Mouse (Mus musculus): ENCODE results near the gene Cela2a.
A peak's percentile ranks its signal among the peaks of the same experiment; 100 is the strongest.

Cela2a gene

DNA sequence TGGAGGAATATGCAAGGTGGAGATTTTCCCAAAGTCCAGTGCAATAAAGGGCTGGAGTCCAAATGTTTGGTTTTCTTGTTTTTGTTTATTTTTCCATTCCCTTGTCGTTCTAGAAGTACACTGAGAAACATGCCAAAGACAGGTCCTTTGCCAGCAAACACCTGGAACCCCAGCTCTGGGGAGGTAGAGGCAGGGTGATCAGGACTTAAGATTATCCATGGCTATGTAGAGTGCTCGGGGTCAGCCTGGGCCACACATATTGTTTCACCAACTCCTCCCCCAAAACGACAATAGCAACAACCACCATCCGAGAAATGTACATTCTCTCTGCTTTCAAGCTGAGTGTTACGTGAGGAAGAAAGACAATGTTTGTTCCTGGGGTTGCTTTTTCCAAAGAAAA lies at the start of gene Cela2a:
Cela2a (minus strand) TSS at position 101 of the 400 bp plus-strand sequence.
- DNase-seq, result no peak

DNA sequence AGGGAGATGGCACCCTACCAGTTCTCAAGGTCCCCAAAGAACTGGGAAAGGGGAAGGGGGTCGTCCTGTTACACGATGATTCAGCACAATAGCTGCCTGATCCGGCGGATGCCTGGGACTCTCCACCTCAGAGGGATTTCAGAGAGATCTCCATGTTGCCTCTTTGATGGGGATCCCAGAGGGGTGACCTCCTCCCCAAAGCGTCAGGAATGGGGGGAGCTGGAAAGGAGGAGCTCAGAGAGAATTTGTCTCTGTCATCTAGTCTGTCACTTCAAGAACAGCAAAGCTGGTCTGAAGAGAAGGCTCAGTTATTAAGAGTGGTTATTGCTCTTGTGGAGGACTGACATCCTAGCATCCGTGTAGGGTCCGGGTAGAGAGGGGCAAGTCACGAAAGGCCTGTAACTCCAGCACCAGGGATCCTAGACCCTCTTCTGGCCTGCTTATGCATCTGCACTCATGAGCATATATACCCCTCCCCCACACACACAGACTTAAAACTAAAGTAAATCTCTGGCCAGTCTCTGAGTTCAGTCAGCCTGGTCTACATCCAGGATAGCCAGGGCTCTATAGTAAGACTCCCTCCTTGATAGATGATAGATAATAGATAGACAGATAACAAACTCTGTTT lies 49.6 kb upstream of the Cela2a start:
- DNase-seq, result no peak

DNA sequence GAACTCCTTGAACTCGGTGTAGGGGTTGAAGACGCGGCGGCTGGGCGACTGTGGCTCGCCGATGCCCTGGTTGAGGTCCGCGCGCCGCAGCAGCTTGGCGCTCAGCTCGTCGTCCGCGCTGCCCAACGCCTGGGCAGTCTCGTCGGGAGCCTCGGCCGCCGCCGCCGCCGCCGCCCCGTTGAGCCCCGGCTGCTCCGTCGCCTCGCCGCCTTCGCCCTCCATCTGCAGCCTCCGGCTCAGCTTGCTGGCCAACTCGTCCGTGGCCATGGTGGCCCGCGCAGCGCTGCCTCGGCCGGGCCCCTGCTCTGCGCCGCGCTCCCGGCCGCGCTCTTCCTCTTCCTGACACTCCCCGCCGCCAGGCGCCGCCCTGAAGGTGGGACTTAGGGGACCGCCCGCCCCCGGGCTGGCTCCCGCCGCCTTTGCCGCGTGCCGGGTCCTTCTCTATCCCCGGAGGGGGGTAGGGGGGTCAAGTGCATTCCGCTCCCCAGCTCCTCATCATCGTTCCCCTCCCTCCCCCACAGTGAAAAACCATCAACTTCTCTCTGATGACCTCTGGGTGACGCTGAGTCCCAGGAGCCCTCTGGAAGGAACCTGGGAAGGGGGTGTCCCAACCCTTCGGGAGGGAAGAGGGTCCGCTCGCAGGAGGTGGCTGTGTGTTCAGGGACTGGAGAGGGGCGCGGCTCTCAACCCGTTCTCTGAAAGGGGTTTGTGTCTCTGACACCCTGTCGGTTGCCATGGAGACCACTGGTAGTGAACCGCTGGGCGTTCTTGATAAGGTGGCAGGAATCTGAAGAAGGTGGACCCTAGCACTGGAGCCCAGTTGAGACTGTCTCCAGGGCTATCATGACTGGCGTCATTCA lies 48.9 kb upstream of the Cela2a start, which contains the start of gene Efhd2:
Efhd2 (minus strand) TSS at position 320 of the 860 bp plus-strand sequence.
- peak; percentile 83 for DNase-seq

DNA sequence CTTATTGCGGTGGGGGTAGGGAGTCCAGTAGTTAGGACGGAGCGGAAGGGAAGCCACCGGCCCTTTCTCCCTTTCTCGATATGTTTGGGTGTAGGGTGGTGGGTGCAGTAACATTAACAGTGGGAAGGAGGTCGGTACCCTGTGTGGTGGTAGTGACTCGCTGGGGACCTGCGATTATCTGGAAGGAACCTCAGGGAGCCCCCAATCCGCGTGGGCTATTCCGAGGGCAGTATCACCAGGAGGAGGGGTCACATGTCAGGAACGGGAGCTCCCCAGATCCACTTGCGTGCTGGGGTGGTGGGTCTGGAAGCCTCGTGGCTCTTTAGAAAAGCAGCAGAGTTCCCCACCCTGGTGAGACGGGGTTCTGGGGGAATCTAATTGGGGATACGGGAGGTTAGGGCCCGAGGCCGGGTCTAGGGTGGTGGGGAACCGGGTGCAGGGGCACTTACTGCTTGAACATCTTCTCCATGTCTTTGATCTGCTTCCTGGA lies 48.2 kb upstream of the Cela2a start:
- no peak for DNase-seq

DNA sequence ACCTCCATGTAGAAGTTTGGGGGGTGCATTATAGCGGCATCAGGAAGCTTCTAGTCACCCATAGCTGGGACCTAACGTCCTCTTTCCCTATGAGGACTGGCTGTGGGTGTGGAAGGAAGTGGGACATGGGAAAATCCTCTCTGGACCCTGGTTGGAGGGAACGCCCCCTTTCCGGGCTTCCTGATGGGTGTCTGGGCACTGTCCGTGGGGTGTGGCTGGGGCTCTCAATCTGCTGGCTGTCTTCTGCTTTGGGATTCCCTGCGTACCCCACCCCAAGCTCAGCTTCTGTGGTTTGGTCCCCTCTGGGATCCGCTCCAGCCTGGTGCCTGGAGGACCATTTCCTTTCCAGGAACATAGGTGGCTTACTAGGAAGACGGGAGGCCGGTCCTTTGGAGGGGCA lies 47.0 kb upstream of the Cela2a start:
- no peak for DNase-seq

DNA sequence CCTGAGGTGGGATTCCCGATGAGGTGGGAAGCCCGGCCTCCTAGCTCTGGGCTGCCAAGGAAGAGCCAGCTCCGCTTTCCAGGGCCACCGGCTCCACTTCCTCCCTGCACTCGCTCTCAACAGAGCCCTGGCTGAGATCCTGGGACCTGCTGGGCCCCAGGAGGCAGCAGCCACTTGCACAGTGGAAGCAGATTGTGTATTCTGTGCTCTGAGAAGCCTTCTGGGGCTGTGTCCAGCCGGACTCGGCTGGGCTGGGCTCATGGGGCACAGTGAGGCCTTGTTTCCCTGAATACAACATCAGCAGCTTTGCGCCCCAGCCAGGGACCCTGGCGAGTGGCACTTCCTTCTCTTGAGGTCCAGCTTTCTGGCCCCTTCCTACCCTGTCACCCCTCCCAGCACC lies 45.9 kb upstream of the Cela2a start:
- peak; percentile 84 for DNase-seq

DNA sequence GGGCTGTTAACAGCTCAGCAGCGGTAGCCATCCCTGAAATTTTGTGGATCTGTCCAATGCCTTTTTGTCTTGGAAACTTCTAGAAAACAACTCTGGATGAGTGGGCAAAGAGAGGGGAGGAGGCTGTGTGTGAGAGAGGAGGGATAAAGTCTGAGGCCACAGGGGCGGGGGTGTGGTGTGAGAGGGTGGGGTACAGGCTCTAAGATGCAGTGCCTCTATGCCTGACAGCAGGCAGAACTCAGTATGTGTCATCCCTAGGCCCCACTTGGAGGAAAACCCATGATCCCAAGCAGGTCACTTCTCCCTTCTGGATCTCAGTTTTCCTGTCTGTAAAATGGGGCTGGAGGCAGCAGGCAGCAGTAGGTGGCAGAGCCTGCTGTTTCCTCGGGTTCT lies 45.4 kb upstream of the Cela2a start:
- no peak for DNase-seq

DNA sequence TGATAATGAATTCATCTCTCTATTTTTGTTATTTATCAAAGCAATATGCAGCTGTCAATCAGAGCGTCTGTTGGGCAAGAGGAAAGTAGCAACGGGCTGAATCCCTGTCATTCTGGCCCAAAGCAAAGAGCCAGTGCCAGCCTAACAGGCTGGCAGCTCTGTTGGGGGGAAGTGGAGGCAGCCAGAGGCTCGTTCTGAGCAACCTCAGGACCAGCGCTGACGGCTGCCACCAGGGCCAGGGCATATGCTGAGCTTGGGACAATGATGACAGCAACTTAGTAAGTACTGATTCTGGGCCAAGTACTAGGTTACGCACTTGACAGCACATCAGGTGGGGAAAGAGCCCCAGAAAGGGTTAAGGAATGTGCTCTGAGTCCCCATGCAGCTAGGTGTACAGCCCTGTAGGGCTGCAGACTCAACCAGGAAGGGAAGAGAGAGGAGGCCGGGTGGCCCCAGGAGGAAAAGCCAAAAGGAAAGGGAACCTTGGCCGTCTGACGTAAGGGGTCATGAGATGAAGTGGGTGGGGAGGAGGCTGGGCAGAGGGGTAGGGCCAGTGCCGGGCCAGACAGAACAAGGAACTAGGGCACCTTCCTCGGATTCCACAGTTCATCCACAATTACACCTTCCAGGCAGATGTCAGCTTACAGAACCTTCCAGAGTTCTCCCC lies 44.8 kb upstream of the Cela2a start:
- DNase-seq, result peak; percentile 79

DNA sequence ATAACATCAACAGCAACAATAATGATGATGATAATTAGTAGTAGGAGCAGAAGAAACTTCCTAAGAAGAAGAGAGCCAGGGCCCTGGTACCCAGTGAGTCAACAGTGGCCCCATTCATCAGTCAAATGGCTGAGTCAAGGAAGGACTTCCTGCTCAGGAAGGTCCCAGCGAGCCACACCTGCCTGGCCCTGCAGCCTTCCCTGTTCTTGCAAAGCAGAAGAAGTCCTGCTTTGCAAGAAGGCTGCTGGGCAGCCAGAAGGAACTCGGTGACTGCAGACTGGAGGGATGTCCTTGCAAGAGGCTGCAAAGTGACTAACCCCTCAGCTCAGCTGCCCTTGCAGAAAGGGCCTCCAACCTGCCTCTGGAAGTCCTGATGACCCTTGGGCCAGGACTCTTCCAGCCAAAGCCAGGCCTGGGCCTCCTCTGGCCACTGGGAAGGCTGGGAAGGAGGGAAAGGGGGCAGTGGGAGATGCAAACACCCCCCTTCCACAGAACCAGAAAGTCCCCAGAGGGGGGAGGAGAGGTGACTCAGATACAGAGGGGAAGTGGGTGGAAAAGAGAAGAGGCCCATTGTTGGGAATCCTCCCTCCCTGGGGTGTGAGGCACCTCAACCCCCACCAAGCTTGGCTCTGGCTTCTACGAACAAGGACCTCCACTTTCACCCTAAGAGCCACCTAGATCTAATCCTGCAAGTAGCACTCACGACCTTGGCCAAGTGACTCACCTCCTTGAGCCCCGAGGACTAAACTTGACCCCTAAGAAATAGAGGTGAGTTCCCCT lies 43.7 kb upstream of the Cela2a start:
- DNase-seq, result no peak

DNA sequence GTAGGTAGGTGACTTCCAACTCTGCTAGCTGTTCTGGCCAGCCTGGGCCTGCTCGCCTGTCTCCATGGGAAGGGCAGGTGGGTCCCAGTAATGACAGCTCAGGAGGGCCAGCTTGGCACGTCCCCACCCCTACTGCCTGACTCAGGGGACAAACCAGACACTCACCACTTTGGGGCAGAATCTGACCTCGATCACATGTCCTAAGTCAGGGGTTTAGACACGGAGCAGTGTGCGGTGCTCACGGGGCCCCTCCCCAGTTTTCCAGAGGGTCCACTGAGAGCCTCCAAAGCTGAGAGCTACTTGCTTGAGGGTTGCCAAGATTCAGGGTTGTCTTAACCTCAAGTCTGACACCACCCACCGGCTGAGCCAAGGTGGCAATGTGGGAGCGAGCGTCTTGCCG lies 42.1 kb upstream of the Cela2a start:
- DNase-seq, result no peak

DNA sequence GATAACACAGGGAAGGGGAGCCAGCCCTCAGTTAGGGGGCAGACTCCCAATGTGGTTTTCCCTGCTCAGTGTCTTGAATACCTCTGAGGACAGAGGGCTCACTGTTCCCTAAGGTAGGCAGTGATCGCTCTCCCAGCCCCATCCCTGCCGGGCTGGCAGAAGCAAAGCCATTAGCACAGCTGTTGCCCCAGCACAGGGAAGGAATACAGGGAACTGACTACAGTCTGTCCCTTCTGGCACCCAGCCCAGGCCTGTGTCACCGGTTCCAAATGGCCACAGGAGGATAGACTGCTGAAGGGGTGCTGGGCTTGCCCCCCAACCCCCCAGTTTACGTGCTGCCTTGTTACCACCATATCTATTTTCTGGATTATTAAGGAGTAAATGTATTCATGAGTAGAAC lies 41.5 kb upstream of the Cela2a start:
- peak; percentile 78 for DNase-seq

DNA sequence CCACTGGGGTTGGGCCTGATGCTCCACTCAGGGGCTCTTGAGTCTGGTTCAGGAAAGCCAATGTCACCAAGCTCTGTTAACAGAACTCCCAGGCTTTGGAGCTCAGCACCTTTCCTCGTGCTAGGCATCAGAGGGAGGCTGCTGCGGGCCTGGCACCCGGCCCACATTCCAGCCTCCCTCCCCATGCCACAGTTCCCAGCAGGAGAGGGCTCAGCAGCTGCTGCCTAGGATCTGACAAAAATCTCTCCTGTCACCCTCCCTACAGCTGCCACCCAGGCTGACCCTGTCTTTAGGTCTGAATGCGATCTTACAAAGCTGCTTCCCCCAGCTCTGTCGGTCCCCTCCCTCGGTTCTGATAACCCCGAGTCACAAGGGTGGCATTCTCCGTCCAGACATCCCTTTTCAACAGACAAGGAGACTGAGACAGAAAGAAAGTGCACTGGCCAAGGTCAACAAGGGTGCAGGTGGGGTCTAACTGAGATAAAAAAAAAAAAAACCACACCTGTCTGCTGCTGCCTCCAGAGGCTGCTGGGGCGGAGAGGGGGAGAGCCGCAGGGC lies 41.1 kb upstream of the Cela2a start:
- DNase-seq, result peak; percentile 51

DNA sequence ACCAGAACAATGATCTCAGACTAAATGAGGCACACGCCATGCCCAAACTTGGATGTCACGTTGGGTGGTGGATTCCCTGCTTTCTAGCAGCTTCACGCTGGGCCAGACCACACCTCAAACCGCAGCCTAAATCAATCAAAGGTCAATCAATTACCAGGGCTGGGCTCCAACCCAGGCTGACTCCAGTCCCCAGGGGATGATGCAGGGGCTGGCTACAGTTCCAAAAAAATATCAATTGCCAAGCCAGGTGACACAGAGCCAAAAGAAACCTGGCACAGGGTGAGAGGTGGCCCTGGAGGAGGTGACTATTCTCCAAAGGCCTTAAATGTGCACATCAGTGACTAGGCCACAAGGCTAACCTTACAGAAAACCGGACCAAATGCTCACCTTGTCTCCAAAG lies 39.6 kb upstream of the Cela2a start:
- DNase-seq, result no peak

DNA sequence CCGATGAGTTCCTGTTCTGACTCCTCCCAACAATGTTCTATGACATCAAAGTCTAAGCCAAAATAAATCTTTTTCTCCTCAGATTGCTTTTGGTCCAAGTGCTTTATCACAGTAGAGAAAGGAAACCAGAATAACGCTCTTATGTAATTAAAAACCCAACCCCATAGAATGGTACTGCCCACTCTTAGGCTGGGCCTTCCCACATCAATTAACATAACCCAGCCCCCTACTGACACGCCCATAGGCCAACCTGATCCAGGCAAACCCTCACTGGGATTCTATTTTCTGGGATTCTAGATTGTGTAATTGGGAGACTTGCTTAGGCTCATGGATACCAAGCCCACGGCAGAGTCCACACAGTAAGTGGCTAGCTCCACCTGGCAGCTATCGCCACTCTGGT lies 39.0 kb upstream of the Cela2a start:
- DNase-seq, result no peak

DNA sequence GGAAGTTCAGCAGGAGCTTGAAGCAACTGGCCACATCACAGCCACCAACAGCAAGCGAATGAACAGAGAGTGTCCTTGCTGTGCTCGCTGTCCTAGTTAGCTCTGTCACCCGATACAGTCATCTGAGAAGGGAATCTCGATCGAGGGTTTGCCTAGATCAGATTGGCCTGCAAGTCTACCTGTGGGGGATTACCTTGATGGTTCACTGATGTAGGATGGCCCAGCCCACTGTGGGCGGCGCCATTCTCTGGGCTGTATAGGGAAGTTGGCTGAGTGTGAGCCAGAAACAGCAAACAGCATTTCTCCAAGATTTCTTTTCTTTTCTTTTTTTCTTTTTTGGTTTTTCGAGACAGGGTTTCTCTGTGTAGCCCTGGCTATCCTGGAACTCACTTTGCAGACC lies 38.5 kb upstream of the Cela2a start:
- DNase-seq, result no peak

DNA sequence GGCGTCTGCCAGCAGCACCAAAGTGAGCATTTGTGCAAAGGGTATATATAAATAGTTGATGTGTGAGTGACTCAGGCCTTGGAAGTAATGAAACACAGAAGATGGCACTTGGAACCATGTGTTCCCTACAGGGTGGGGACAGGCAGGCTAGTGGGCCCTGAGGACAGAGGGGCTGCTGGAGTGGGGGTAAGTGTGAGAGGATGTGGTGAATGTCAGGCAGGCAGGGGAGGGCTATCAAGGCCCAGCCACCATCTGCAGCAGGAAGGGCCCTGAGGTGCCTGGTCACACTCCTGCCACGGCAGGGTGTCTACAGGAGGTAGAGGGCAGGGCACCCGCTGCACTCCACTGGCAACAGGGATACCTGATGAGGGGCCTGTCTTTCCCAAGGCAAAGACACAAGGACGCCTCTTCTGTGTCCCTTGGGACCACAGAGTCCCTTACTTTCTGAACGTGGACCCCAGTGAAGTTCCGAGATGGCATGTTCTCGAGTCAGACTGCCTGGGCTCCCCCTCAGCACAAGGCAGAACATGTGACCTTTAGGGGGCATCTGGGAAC lies 37.8 kb upstream of the Cela2a start:
- no peak for DNase-seq

DNA sequence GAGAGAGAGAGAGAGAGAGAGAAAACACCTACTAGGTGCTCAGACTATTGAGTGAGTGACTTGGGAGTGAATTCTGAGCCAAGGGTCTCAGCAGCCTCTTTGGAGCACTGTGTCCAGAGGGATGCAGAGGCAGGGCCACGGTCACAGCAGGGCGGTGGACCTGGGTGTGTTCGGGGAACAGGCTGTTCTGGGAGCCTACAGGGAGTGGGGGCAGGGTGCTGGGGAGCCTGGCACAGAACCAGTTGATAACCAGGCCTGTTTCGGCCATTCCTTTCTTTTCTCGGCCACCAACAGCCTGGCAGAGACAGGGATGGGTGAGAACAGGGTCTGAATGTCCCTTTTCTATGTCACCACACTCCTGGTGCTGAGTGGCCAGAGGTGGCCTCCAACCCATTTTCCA lies 36.9 kb upstream of the Cela2a start:
- DNase-seq, result no peak

DNA sequence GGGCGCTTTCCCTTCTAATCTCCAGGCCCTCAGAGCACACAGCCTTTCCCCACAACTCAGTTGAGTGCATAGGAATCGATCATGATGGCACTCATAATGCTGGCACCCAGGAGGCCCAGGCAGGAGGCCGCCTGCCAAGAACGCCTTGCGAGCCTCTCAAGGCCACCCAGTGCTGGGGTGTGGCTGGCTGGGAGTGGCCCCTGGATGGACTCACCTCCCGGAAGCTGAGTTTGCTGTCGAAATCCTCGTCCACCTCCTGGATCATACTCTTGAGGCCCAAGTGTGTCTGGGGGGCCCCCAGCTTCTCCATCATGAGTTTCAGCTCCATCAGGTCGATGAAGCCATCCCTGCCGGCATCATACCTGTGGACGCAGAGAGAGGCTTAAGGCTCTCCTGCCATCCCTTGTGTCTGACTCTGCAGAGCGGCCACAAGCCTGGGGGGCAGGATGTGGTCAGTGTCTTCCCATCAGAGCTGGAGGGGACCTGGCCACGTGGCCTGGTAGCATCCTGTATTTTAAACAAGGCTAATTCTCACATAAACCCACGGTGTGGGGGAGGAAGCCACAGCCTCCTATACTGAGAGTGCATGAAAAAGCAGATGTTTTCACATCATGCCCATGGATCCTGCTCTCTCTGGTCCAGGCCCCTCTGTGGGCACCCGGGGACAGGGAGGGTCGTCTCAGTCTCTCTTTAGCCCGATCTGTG lies 35.8 kb upstream of the Cela2a start:
- no peak for DNase-seq

DNA sequence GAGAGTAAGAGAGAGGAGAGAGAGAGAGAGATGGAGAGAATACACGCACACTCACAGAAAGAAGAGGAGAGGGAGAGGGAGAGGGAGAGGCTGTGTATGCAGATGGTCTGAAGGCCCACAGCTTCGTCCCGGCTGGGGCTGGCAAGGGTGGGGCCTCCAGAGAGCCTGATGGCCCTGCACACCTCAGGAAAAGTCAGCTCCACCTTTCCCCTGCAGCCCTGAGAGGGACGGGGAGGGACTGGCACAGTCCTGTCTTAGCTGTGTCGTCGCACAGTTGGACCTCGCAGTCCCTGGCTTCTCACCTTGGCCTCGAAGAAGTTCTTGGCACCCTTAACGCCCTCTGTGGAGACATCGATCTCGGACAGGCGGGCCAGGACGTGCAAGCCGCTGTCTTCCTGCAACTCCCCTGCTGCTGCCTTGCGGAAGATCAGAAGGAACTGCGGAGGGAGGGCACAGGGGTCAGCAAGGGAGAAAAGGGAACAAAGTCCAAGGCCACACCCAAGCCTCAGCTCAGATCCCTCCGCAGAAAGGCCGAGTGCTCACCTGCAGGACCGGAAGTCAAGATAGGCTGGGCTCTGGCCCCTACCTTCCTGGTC lies 34.4 kb upstream of the Cela2a start:
- DNase-seq, result no peak

DNA sequence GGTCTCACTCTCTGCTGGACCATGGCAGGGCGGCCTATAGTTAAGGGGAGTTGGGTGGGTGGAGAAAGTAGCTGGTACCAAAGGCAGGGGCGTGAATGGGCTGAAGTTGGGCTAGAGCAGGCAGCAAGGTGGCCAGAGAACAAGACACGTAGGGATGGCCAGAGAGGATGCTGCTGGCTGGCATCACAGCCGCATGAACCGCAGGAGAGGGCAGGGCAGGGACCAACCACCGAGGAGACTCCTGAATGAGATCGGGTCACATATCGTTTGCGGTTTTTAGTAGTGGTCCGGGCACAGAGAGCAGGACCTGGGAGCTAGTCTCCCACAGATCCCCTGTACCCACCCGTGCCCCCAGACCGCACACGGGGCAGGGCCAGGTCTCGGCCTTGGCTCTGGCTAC lies 33.4 kb upstream of the Cela2a start:
- DNase-seq, result no peak

DNA sequence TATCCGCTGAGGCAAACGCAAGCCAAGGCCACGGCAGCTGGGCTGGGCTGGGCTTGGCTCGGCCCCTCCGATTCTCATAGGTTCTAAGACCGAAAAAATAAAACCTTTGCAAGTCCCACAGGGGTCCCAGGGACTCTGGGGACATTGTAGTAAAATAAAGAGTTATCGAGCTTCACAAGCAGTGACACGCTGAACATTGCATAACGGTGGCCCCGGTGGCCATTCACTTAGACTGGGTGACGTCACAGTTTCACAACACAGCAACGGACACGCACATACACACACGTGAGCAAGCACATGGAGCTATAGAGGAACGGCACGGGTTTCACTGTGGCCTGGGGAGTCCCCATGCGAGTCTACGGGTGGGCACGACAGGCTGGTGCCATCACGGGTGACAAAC lies 32.5 kb upstream of the Cela2a start:
- no peak for DNase-seq
